Mouse (Mus musculus) kidney, adult 8-10 months (tissue): ENCODE measurements around the gene Clba1.

Experiments used
- DNase-seq, 2 experiments: peaks; one replicate each; pipeline ENCODE4 v3.0.0; 2022

Gene Clba1

DNA sequence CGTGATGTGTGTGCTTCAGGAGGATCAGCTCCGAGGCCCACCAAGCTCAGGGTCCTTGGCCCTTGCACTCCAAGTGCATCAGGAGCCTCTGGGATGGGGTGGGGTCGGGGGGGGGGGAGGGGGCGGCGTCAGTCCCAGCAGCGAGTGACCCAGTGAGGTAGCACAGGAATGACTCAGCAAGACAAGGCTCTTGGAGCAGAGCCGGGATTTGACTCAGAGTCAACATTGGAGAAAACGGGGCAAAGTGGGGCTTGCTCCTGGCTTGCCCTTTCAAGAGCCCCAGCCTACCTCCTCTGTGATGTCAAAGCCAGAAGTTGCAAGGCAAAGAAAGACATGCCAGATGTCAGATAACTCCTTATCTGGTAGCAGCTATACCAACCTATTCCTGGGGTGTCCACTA lies 42.4 kb downstream of the Clba1 start:
- no peak for DNase-seq

DNA sequence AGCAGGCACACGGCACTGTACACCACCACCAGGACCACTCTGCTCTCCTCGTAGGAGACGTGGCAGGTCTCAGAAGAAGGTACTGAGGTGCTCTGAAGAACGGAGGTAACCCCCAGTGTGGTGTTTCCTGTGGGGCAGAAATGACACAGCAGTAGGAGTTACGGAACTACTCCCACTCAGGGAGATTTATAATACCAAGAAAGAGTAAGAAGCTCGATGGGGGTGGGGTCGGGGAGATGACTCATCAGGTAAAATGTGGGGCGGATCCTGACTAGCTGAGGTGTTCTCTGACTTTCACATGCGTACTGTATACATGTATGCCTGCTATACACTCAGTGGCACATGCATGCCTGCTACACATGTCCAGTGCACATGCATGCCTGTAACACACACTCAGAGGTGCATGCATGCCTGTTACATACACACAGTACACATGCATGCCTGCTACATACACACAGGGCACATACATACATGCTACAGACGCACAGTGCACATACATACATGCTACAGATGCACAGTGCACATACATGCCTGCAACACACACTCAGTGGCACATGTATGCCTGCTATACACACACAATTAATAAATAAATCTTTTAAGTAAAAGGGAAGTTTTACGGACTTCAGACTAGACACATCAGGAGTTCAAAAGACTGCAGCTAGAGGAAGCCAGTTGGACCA lies 44.5 kb downstream of the Clba1 start:
- no peak for DNase-seq

DNA sequence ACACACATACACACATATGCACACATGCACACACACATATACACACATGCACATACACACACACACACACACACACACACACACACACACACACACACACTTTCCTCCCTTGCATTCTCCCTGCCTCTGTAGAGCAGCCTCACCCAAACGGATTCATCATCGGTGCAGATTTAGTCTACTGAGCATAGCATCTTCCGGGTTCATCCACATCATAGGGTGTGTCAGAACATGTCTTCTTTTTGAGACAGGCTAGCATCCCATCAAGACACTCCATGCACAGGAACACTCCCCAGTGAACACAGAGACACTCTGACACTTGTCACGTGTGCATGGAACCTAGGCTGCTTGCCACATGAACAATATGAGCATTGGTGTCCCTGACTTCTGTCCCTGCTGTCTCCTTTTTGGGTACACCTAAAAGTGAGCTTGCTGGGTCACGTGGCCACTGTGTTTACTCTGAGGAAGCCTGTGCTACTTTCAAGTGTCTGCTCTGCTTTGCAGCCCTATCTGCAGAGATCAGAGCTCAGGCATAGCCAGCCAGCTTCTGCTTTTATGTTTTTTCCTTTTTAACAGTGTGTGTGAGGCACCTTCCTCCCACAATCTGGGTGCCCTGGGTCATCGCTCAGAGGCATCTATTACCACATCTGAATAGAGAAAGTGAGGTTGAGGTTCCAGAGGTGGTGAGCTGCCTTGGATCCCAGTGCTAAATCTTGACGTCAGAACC lies 46.0 kb downstream of the Clba1 start:
- DNase-seq = no peak

DNA sequence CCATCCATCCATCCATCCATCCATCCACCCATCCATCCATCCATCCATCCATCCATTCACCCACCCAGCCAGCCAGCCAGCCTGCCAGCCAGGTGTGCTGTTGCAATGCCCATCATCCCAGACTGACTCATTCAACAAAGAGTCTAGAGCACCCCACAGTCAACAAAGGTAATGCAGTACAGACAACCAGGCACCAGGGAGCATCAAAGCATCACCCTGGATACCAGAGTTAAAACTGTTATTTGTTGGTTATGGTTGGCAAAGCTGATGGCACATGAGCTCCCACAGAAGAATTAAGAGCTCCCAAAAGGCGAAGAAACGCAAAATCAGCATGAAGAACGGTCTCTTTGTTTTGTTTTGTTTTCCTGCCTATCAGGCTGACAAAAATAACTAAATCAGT lies 47.6 kb downstream of the Clba1 start:
- no peak for DNase-seq

DNA sequence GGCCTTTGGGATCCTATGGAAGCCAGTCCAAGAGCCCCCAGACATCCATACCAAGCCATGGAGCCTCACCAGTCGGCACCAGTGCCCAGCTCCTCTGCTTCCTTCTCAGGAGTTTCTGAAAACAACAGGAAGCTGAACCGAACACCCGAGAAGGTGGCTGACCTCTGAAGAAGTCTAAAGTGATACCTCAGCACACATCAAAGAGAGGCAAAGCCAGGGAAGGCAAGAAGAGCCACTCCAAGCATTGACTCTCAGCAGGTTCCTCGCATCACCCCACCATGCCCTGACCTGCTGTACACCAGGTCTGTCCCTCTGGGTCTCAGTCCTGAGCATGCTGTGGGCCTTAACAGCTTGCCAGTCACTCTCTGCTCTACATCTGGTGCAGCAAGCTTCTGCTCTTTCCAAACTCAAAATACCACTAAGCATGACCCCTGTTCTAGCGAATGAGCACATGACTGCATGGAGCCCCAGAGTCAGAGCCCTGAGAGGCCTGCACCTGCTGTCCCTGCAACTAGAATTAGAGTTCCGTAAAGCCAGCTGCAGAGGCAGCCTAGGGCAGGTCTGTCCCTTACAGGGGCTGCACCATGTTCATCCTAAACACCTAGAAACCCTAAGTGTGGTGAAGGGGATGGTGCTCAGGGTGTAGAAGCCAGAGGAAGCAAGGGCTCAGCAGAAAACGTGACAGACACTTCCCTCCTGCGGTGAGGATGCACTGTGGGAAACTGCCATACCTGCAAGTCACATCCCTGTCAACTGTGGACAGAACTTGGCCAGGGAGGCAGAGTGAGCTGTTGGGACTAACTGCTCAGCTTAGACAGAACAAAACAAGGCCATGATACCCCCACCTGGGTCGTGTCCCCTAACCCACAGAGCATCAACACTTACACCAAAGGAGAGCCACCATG lies 48.5 kb downstream of the Clba1 start:
- no peak for DNase-seq

DNA sequence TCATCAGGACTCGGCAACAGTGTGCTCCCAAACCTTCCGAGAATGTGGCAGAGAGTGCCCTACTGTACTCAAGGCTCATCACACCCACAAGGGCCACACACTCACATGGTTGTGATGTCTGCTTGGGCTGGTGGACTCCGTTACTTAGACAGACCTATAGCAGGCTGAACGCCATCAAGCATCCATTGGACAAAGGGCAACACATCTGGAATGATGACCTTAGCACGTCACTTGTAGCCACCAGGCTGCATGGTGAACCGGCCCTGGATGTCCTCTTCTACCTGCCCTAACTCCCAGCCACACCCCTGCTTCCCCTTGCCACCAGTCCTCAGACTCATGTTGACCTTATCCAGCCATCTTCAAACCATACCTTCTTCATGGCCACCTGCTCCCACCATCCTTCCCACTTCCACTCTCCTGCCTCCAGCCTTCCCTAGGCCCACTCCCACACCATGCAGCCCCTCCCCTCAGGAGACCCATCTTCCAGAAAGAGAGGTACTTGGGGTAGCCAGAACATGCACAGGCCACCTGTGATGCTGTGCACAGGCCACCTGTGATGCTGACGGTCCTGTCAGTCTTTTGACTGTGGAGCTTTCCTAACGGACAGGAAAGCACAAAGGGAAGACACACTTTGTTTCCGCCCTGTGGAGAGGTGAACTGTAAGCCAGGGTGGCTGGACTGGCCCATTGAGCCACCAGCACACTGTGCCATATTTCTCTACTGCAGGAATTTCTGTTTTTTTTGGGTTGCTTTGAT lies 50.0 kb downstream of the Clba1 start:
- DNase-seq = no peak

DNA sequence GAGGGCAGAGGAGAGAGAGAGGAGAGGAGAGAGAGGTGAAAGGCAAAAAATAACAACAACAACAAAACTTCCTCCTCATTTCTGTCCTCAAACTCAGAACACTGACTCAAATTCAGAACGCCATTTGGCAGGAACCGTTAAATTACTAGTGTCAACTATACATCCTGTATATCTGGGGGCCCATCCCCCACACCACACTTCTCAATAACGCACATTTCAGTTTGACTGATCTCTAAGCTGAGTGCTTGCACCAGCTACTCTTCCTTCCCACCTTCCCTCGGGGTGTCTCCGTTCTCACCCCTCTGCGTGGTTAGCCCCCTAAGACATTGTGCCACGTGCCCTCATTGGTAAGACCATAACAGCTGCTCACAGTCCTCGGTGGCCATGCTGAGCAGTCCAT lies 51.2 kb downstream of the Clba1 start:
- no peak for DNase-seq

DNA sequence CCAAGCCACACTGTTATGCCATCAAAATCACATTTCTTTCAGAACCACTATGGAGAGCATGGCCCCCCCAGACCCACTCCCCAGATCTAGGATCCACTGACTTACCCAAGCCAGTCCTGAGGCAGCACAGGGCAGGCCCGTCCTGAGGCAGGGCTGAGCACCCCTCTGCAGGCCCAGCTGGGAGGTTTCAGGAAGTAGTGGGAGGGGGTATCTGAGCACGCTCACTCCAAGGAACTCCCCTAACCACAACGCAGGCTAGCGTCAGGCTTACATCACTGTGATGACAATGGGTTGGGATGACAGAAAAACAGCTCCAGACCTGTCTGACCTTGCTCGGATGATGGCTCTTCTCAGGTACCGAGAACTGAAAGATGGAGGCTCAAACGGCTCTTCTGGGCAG lies 52.0 kb downstream of the Clba1 start:
- DNase-seq = no peak

DNA sequence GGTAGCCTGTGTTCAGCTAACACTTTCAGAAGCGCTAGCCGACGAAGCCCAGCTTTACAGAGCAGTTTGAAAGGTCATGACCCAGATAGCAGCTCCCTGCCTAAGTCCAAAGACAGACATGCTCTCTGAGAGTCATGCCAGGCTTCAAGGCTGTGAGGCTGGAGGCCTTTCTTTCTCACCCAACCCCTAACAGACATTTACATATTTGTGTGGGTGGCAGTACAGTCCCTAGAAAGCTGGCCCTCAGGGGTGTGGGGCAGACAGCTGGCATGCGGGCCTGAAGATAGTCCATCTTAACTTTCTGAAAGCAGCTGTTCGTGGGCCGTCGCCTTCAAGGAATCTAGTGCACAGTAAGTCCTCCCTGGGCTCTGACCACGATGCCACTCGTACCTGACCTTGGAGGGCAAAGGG lies 53.2 kb downstream of the Clba1 start:
- DNase-seq = no peak

DNA sequence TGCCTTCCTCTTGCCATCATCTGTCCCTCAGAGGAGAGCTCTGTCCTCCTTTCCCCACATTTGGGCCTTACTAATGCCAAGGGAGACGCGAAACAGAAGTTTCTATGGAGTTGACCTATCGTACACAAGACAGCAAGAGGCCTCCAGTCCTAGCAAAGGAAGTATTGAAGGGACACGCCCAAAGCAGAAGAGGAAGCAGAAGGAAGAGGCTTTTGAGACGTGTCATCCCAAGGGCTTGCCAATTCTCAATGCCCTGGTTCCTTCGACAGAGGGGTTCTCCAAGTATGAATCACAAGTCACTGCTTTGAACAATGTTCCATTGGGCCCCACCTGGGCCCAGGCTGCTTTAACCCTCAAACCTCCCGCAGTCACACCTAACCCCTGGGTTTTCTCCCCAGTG lies 56.1 kb downstream of the Clba1 start:
- no peak for DNase-seq
